Mouse (Mus musculus) heart, adult 18-20 months (tissue): ENCODE results near the gene Ap1g2. TPM values are rescaled to one million over a fixed set of nuclear protein-coding genes. Genes with fewer than 3 reads are reported as not detected.

Experiments used
- DNase-seq, 2 experiments: peaks; one replicate each; pipeline ENCODE4 v3.0.0; 2021 to 2022; ENCODE audit warnings: mixed read lengths in 1 of 2
- total RNA-seq, 2 experiments: library from RNA; stranded (reverse); gene quantifications; 2 replicates each; pipeline ENCODE4 v1.2.3; 2021

Gene Ap1g2
- total RNA-seq, 2 experiments from 2014 or later = 3.3 to 8.3 TPM

- DNase-seq = peak in 1 of 2 experiments; percentile 39
Measured at GRCm38 (mm10) chr14:55089199-55089947, 17.0 kb downstream of the Ap1g2 start.

- no peak for DNase-seq
Measured at GRCm38 (mm10) chr14:55086009-55086514, 20.3 kb downstream of the Ap1g2 start.

- DNase-seq = no peak
Measured at GRCm38 (mm10) chr14:55085324-55086008, 20.9 kb downstream of the Ap1g2 start.

GRCm38 (mm10) chr14:55083481-55083880, 22.9 kb downstream of the Ap1g2 start:
- no peak for DNase-seq

- DNase-seq = no peak
Measured at GRCm38 (mm10) chr14:55081105-55081504, 25.3 kb downstream of the Ap1g2 start.

- DNase-seq = peak in 1 of 2 experiments; percentile 81
Measured at GRCm38 (mm10) chr14:55079214-55079970, 27.0 kb downstream of the Ap1g2 start.

- no peak for DNase-seq
Measured at GRCm38 (mm10) chr14:55078366-55078989, 27.9 kb downstream of the Ap1g2 start.

- no peak for DNase-seq
Measured at GRCm38 (mm10) chr14:55077481-55078365, 28.7 kb downstream of the Ap1g2 start.

GRCm38 (mm10) chr14:55076956-55077355, 29.4 kb downstream of the Ap1g2 start:
- no peak for DNase-seq

- DNase-seq = peak in 1 of 2 experiments; percentile 43
Measured at GRCm38 (mm10) chr14:55076224-55076623, 30.2 kb downstream of the Ap1g2 start.

GRCm38 (mm10) chr14:55074416-55074815, 32.0 kb downstream of the Ap1g2 start:
- DNase-seq = no peak

GRCm38 (mm10) chr14:55071756-55072155, 34.6 kb downstream of the Ap1g2 start:
- DNase-seq = no peak

GRCm38 (mm10) chr14:55066042-55066441, 40.4 kb downstream of the Ap1g2 start:
- no peak for DNase-seq

GRCm38 (mm10) chr14:55065391-55065790, 41.0 kb downstream of the Ap1g2 start:
- DNase-seq = no peak

- no peak for DNase-seq
Measured at GRCm38 (mm10) chr14:55064481-55065370, 41.7 kb downstream of the Ap1g2 start.

GRCm38 (mm10) chr14:55063581-55064381, 42.6 kb downstream of the Ap1g2 start:
- DNase-seq = no peak

GRCm38 (mm10) chr14:55063117-55063516, 43.3 kb downstream of the Ap1g2 start:
- no peak for DNase-seq

- no peak for DNase-seq
Measured at GRCm38 (mm10) chr14:55062626-55063025, 43.8 kb downstream of the Ap1g2 start.

GRCm38 (mm10) chr14:55061845-55062244, 44.5 kb downstream of the Ap1g2 start:
- no peak for DNase-seq
